Mouse (Mus musculus): ENCODE measurements around the gene Sec14l5. TPM values are rescaled to one million over a fixed set of nuclear protein-coding genes. Genes with fewer than 3 reads are reported as not detected.

The Sec14l5 gene
- polyA plus RNA-seq (2015; fragmentation: Nextera tagmentation; extraction: Ambion mirVana) = 0.09 and 0.27 TPM in 2 replicates

- no peak; the same call in 1 of the 2 replicates for ATAC-seq (ENCODE audit: insufficient read depth, low FRiP score)
- Histone ChIP-seq H3K4me2 (ENCODE audit: low read depth, low read length) (peak within 1 kb of the TSS; percentile 66), H3K9me3 (replicated peaks; ENCODE audit: control insufficient read depth, low read length) (no peaks in the 10 kb centered on the region), H3K4me3 (replicated peaks; ENCODE audit: low read length) (peak within 1 kb of the TSS; percentile 45), H3K27ac (ENCODE audit: low read length) (no peak within 1 kb of the TSS), H3K27me3 (ENCODE audit: control insufficient read depth, insufficient read depth, low read length) (peaks cover 15% of the 10 kb centered on the region), H3K36me3 (ENCODE audit: control insufficient read depth, insufficient read depth, low read length) (no peaks in the 10 kb centered on the region), H3K4me1 (ENCODE audit: control insufficient read depth, insufficient read depth, low read length) (0 out of 2 replicates have a peak, but pooled peaks cover 6% of the 10 kb centered on the region), H3K9ac (ENCODE audit: low read length) (peak within 1 kb of the TSS; percentile 9; the same call in 1 of the 2 replicates)
- 11% methylated on average over 13 of the region's 13 CpGs for WGBS
Observed at GRCm38 (mm10) chr16:5147037-5147385, at the start of gene Sec14l5. Gene Sec14l5 (plus strand): TSS chr16:5147109.

- Histone ChIP-seq H3K27ac (ENCODE audit: low read length) (no peak overlapping the region), H3K36me3 (ENCODE audit: control insufficient read depth, insufficient read depth, low read length) (no peaks in the 10 kb centered on the region; the same call in 1 of the 2 replicates), H3K27me3 (ENCODE audit: control insufficient read depth, insufficient read depth, low read length) (no peaks in the 10 kb centered on the region), H3K4me1 (ENCODE audit: control insufficient read depth, insufficient read depth, low read length) (no peaks in the 10 kb centered on the region), H3K9ac (ENCODE audit: low read length) (no peak overlapping the region), H3K4me3 (replicated peaks; ENCODE audit: low read length) (no peak overlapping the region), H3K4me2 (ENCODE audit: low read depth, low read length) (no peak overlapping the region), H3K9me3 (replicated peaks; ENCODE audit: control insufficient read depth, low read length) (no peaks in the 10 kb centered on the region)
- 66% methylated on average over 6 of the region's 6 CpGs for WGBS
- no peak for ATAC-seq (ENCODE audit: insufficient read depth, low FRiP score)
Observed at GRCm38 (mm10) chr16:5101000-5101399, 45.9 kb upstream of the Sec14l5 start.

GRCm38 (mm10) chr16:5109877-5110276 lies 37.0 kb upstream of the Sec14l5 start:
- Histone ChIP-seq H3K9ac (ENCODE audit: low read length) (no peak overlapping the region), H3K9me3 (replicated peaks; ENCODE audit: control insufficient read depth, low read length) (no peaks in the 10 kb centered on the region), H3K4me3 (replicated peaks; ENCODE audit: low read length) (no peak overlapping the region), H3K36me3 (ENCODE audit: control insufficient read depth, insufficient read depth, low read length) (no peaks in the 10 kb centered on the region), H3K27ac (ENCODE audit: low read length) (no peak overlapping the region), H3K27me3 (ENCODE audit: control insufficient read depth, insufficient read depth, low read length) (no peaks in the 10 kb centered on the region), H3K4me1 (ENCODE audit: control insufficient read depth, insufficient read depth, low read length) (0 out of 2 replicates have a peak, but pooled peaks cover 4% of the 10 kb centered on the region), H3K4me2 (ENCODE audit: low read depth, low read length) (no peak overlapping the region)
- peak; percentile 38; the same call in 1 of the 2 replicates for ATAC-seq (ENCODE audit: insufficient read depth, low FRiP score)
- WGBS = 50% methylated on average over 7 of the region's 7 CpGs

- no peaks in the 10 kb centered on the region for H3K27me3 ChIP-seq (ENCODE audit: control insufficient read depth, insufficient read depth, low read length)
- H3K9ac ChIP-seq (ENCODE audit: low read length) = no peak overlapping the region
- no peaks in the 10 kb centered on the region for H3K9me3 ChIP-seq (replicated peaks; ENCODE audit: control insufficient read depth, low read length)
- H3K36me3 ChIP-seq (ENCODE audit: control insufficient read depth, insufficient read depth, low read length) = no peaks in the 10 kb centered on the region
- ATAC-seq (ENCODE audit: insufficient read depth, low FRiP score) = peak; percentile 59; the same call in 1 of the 2 replicates
- H3K4me2 ChIP-seq (ENCODE audit: low read depth, low read length) = no peak overlapping the region
- 61% methylated on average over 3 of the region's 3 CpGs for WGBS
- H3K27ac ChIP-seq (ENCODE audit: low read length) = no peak overlapping the region
- H3K4me3 ChIP-seq (replicated peaks; ENCODE audit: low read length) = no peak overlapping the region
- 0 out of 2 replicates have a peak, but pooled peaks cover 4% of the 10 kb centered on the region for H3K4me1 ChIP-seq (ENCODE audit: control insufficient read depth, insufficient read depth, low read length)
Observed at GRCm38 (mm10) chr16:5111021-5111420, 35.9 kb upstream of the Sec14l5 start.

DNA sequence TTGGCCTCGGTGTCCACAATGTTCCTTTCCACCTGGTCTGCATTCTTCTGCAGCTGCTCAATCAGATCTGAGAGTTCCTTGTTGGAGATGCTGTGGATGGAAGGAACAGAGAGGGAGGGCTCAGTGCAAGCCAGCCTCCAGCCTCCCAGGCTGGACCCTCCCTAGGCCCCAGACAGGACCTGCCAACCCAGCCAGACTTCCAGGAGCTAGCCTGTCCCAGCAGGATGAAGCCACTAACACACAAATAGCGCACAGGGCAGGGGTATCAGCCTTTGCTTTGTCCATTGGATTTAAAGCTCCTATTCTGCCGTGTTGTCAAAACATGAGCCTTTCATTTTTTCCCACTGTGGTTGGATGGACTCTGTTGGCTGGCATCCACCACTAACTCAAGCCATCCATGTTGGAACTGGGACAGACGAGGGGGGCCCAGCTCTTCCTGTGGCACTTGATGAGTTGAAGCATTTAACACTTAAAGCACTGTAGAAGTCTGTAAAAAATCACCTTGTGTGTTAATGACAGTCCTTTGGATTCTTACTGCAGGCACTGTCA lies 33.8 kb upstream of the Sec14l5 start:
- ATAC-seq (ENCODE audit: insufficient read depth, low FRiP score) = no peak
- Histone ChIP-seq H3K27ac (ENCODE audit: low read length) (no peak overlapping the region), H3K4me2 (ENCODE audit: low read depth, low read length) (no peak overlapping the region), H3K27me3 (ENCODE audit: control insufficient read depth, insufficient read depth, low read length) (no peaks in the 10 kb centered on the region), H3K4me3 (replicated peaks; ENCODE audit: low read length) (no peak overlapping the region), H3K9ac (ENCODE audit: low read length) (no peak overlapping the region), H3K4me1 (ENCODE audit: control insufficient read depth, insufficient read depth, low read length) (0 out of 2 replicates have a peak, but pooled peaks cover 4% of the 10 kb centered on the region), H3K9me3 (replicated peaks; ENCODE audit: control insufficient read depth, low read length) (no peaks in the 10 kb centered on the region), H3K36me3 (ENCODE audit: control insufficient read depth, insufficient read depth, low read length) (no peaks in the 10 kb centered on the region)
- WGBS = 53% methylated on average over 4 of the region's 4 CpGs

DNA sequence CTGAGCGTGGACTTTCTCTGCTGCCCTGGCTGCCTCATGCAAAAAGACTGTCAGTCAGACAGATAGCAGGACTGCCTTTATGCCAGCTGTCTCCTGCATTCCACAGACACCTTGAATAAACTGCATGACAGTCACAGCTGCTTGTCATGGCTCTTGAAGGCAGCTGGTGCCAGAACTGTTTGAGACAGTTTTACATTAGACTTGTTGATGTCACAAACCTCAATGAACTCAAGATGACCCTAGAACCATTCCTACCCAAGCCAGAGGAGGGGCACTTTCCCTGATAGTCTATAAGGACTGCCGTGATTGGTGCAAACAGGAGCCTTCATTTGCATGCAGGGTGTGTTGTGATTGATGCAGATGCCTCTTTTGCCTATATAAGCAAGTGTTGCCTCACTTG lies 33.3 kb upstream of the Sec14l5 start:
- Histone ChIP-seq H3K27me3 (ENCODE audit: control insufficient read depth, insufficient read depth, low read length) (no peaks in the 10 kb centered on the region), H3K4me1 (ENCODE audit: control insufficient read depth, insufficient read depth, low read length) (0 out of 2 replicates have a peak, but pooled peaks cover 4% of the 10 kb centered on the region), H3K4me2 (ENCODE audit: low read depth, low read length) (no peak overlapping the region), H3K9ac (ENCODE audit: low read length) (no peak overlapping the region), H3K9me3 (replicated peaks; ENCODE audit: control insufficient read depth, low read length) (no peaks in the 10 kb centered on the region), H3K27ac (ENCODE audit: low read length) (no peak overlapping the region), H3K36me3 (ENCODE audit: control insufficient read depth, insufficient read depth, low read length) (no peaks in the 10 kb centered on the region), H3K4me3 (replicated peaks; ENCODE audit: low read length) (no peak overlapping the region)
- no peak for ATAC-seq (ENCODE audit: insufficient read depth, low FRiP score)
- WGBS = 50% methylated on average over 2 of the region's 2 CpGs

DNA sequence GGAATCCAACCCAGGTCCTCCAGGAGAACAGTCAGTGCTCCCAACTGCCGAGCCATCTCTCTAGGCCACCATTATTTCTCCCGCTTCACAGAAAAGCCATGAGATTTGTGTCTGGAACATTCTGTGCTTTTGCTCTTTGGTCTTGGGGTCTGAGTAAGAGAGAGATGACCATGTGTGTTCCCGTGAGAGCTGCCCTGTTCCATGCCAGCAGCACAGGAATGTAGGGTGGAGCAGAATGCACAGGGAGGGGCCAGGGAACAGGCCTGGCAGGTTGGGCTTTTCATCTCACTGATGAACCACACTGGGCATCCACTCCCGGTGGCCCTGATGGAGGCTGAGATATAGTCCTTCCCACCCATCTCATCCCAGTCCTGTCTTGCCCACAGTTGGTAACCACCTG lies 27.5 kb upstream of the Sec14l5 start:
- Histone ChIP-seq H3K27ac (ENCODE audit: low read length) (peak overlapping the region; percentile 7; the same call in 1 of the 2 replicates), H3K4me1 (ENCODE audit: control insufficient read depth, insufficient read depth, low read length) (peaks cover 7% of the 10 kb centered on the region; the same call in 1 of the 2 replicates), H3K9ac (ENCODE audit: low read length) (no peak overlapping the region), H3K36me3 (ENCODE audit: control insufficient read depth, insufficient read depth, low read length) (no peaks in the 10 kb centered on the region), H3K27me3 (ENCODE audit: control insufficient read depth, insufficient read depth, low read length) (no peaks in the 10 kb centered on the region), H3K4me3 (replicated peaks; ENCODE audit: low read length) (no peak overlapping the region), H3K9me3 (replicated peaks; ENCODE audit: control insufficient read depth, low read length) (no peaks in the 10 kb centered on the region), H3K4me2 (ENCODE audit: low read depth, low read length) (no peak overlapping the region)
- WGBS = 69% methylated on average over 4 of the region's 4 CpGs
- 0 out of 2 replicates have a peak, but pooled peaks have one; percentile 21 for ATAC-seq (ENCODE audit: insufficient read depth, low FRiP score)

- WGBS = 77% methylated on average over 4 of the region's 4 CpGs
- Histone ChIP-seq H3K27ac (ENCODE audit: low read length) (peak overlapping the region; percentile 42; the same call in 1 of the 2 replicates), H3K4me3 (replicated peaks; ENCODE audit: low read length) (no peak overlapping the region), H3K36me3 (ENCODE audit: control insufficient read depth, insufficient read depth, low read length) (no peaks in the 10 kb centered on the region), H3K4me2 (ENCODE audit: low read depth, low read length) (no peak overlapping the region), H3K9ac (ENCODE audit: low read length) (no peak overlapping the region), H3K27me3 (ENCODE audit: control insufficient read depth, insufficient read depth, low read length) (no peaks in the 10 kb centered on the region), H3K4me1 (ENCODE audit: control insufficient read depth, insufficient read depth, low read length) (peaks cover 3% of the 10 kb centered on the region; the same call in 1 of the 2 replicates), H3K9me3 (replicated peaks; ENCODE audit: control insufficient read depth, low read length) (no peaks in the 10 kb centered on the region)
- ATAC-seq (ENCODE audit: insufficient read depth, low FRiP score) = no peak
Observed at GRCm38 (mm10) chr16:5119845-5120244, 27.1 kb upstream of the Sec14l5 start.

- no peaks in the 10 kb centered on the region for H3K27me3 ChIP-seq (ENCODE audit: control insufficient read depth, insufficient read depth, low read length)
- WGBS = 49% methylated on average over 6 of the region's 6 CpGs
- H3K9me3 ChIP-seq (replicated peaks; ENCODE audit: control insufficient read depth, low read length) = no peaks in the 10 kb centered on the region
- no peaks in the 10 kb centered on the region for H3K36me3 ChIP-seq (ENCODE audit: control insufficient read depth, insufficient read depth, low read length)
- no peak overlapping the region for H3K4me3 ChIP-seq (replicated peaks; ENCODE audit: low read length)
- H3K9ac ChIP-seq (ENCODE audit: low read length) = no peak overlapping the region
- no peak overlapping the region for H3K4me2 ChIP-seq (ENCODE audit: low read depth, low read length)
- peaks cover 3% of the 10 kb centered on the region; the same call in 1 of the 2 replicates for H3K4me1 ChIP-seq (ENCODE audit: control insufficient read depth, insufficient read depth, low read length)
- no peak overlapping the region for H3K27ac ChIP-seq (ENCODE audit: low read length)
- no peak; the same call in 1 of the 2 replicates for ATAC-seq (ENCODE audit: insufficient read depth, low FRiP score)
Observed at GRCm38 (mm10) chr16:5123476-5123875, 23.4 kb upstream of the Sec14l5 start.
